8 mouse cellular contexts compared by ENCODE assay signal in the genomic region with DNA sequence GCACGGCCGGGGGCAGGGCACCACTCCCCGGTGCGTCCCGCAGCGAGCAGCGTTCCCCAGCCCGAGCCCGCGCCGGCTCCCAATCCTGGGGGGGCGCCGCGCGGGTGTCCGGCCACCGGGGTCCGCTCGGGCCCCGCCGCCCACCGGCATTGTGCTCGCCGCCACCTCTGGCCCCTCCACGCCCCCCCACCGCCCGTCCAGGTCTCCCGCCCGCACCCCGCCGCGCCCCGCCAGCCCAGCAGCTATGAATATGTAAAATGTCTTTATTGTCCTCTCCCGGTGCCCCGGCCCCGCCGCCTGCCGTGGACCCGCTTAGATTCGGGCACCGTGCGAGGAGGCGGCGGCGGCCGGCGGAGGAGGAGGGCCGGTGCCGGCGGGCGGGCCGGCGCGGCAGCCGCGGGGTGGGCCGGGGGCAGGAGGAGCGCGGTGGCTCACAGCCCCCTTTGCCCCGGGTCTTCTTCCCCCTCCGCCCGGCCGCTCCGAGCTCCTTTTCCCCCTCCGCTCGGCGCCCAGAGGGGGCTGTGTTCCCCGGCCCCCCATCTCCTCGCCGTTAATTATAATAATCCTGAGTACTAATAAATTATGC. TPM values are rescaled to one million over a fixed set of nuclear protein-coding genes. Genes with fewer than 3 reads are reported as not detected.
DNase-seq lines count a peak whose midpoint lies in the region; ATAC-seq and TF ChIP-seq lines count a peak whose summit lies in the region.

No protein-coding gene starts in this region.

- peaks cover 3 to 28% of the 10 kb centered on the region in 2 experiments; a peak in 3 of 4 replicates for H3K4me1 ChIP-seq in heart, embryonic 14.5 days (ENCODE audit: control insufficient read depth in 2 of 2, insufficient read depth in 2 of 2, low read length in 2 of 2)
- peaks cover 12% of the 10 kb centered on the region; the same call in 1 of the 2 replicates for H3K4me1 ChIP-seq in embryonic facial prominence, embryonic 12.5 days
- H3K4me1 ChIP-seq in intestine, embryonic 15.5 days (replicated peaks) = no peaks in the 10 kb centered on the region; the same call in 1 of the 2 replicates
- H3K4me1 ChIP-seq in lung, embryonic 16.5 days (replicated peaks; ENCODE audit: control insufficient read depth, insufficient read depth, low read length) = peaks cover 9% of the 10 kb centered on the region; the same call in 1 of the 2 replicates
- 0 out of 2 replicates have a peak, but pooled peaks cover 2% of the 10 kb centered on the region for H3K4me1 ChIP-seq in small intestine, adult 2 months (ENCODE audit: control insufficient read depth, insufficient read depth, insufficient read length, low read length)

- no peak for TF ChIP-seq POLR2A in small intestine, adult 2 months (IDR thresholded peaks at IDR 0.05; ENCODE audit: low read depth, low read length)

- no peak for DNase-seq in heart, postnatal 4 days
- peak; percentile 38 for DNase-seq in ES-CJ7 (ENCODE audit: low read depth, low spot score)
- DNase-seq in retina, embryonic 14.5 days (ENCODE audit: low spot score) = no peak

- no peak for TF ChIP-seq CTCF in small intestine, adult 2 months (IDR thresholded peaks at IDR 0.05; ENCODE audit: extremely low read depth, insufficient read length, insufficient replicate concordance, low read depth, low read length)

- WGBS in heart, embryonic 14.5 days = under 1% methylated on average over 53 of the region's 70 CpGs
- WGBS in embryonic facial prominence, embryonic 12.5 days = 1% methylated on average over 50 of the region's 70 CpGs
- under 1% methylated on average over 46 of the region's 70 CpGs for WGBS in intestine, embryonic 15.5 days
- WGBS in lung, embryonic 16.5 days = 0% methylated on average over 15 of the region's 70 CpGs
- WGBS in small intestine, adult 2 months = under 1% methylated on average over 65 of the region's 70 CpGs

- H3K4me2 ChIP-seq in heart, embryonic 14.5 days (ENCODE audit: low read length) = peak overlapping the region; percentile 94
- peak overlapping the region; percentile 89 for H3K4me2 ChIP-seq in embryonic facial prominence, embryonic 12.5 days (replicated peaks)
- H3K4me2 ChIP-seq in intestine, embryonic 15.5 days (replicated peaks) = peak overlapping the region; percentile 90
- H3K4me2 ChIP-seq in lung, embryonic 16.5 days (ENCODE audit: low read depth, low read length) = peak overlapping the region; percentile 95

- H3K36me3 ChIP-seq in heart, embryonic 14.5 days (ENCODE audit: control insufficient read depth, insufficient read depth, low read length) = no peaks in the 10 kb centered on the region
- no peaks in the 10 kb centered on the region for H3K36me3 ChIP-seq in embryonic facial prominence, embryonic 12.5 days
- H3K36me3 ChIP-seq in intestine, embryonic 15.5 days = no peaks in the 10 kb centered on the region
- no peaks in the 10 kb centered on the region for H3K36me3 ChIP-seq in lung, embryonic 16.5 days (ENCODE audit: control insufficient read depth, insufficient read depth, low read length)
- H3K36me3 ChIP-seq in small intestine, adult 2 months (ENCODE audit: control insufficient read depth, insufficient read depth, low read length) = no peaks in the 10 kb centered on the region

- peak overlapping the region; percentile 97 for H3K9ac ChIP-seq in heart, embryonic 14.5 days (ENCODE audit: low read length)
- peak overlapping the region; percentile 98 for H3K9ac ChIP-seq in embryonic facial prominence, embryonic 12.5 days
- peak overlapping the region; percentile 94 for H3K9ac ChIP-seq in intestine, embryonic 15.5 days
- H3K9ac ChIP-seq in lung, embryonic 16.5 days (ENCODE audit: low read length) = peak overlapping the region; percentile 96

- peak overlapping the region; percentile 72 to 87 for H3K4me3 ChIP-seq in heart, embryonic 14.5 days (ENCODE audit: control insufficient read depth in 1 of 2, insufficient read depth in 1 of 2, low read depth in 1 of 2, low read length in 2 of 2)
- peak overlapping the region; percentile 97 for H3K4me3 ChIP-seq in embryonic facial prominence, embryonic 12.5 days
- H3K4me3 ChIP-seq in intestine, embryonic 15.5 days (replicated peaks) = peak overlapping the region; percentile 93
- H3K4me3 ChIP-seq in lung, embryonic 16.5 days (ENCODE audit: low read length) = peak overlapping the region; percentile 98
- H3K4me3 ChIP-seq in small intestine, adult 2 months (ENCODE audit: low read depth, low read length) = peak overlapping the region; percentile 92

- ATAC-seq in heart, embryonic 14.5 days (ENCODE audit: insufficient number of reproducible peaks, insufficient read depth, low FRiP score, low read depth) = peak; percentile 29
- ATAC-seq in embryonic facial prominence, embryonic 12.5 days (ENCODE audit: insufficient number of reproducible peaks, insufficient read depth, low FRiP score, low TSS enrichment) = peak; percentile 58
- peak; percentile 53 for ATAC-seq in intestine, embryonic 15.5 days
- peak; percentile 27 for ATAC-seq in lung, embryonic 16.5 days (ENCODE audit: low read depth)

- peak overlapping the region; percentile 80 to 91 for H3K27ac ChIP-seq in heart, embryonic 14.5 days (replicated peaks in 1 of 2; ENCODE audit: control insufficient read depth in 1 of 2, insufficient read depth in 1 of 2, low read depth in 2 of 2, low read length in 2 of 2)
- peak overlapping the region; percentile 95 for H3K27ac ChIP-seq in embryonic facial prominence, embryonic 12.5 days
- H3K27ac ChIP-seq in intestine, embryonic 15.5 days = peak overlapping the region; percentile 93
- peak overlapping the region; percentile 90 for H3K27ac ChIP-seq in lung, embryonic 16.5 days (ENCODE audit: low read length)
- H3K27ac ChIP-seq in small intestine, adult 2 months (ENCODE audit: insufficient read depth, low read depth, low read length) = peak overlapping the region; percentile 87

- no peaks in the 10 kb centered on the region for H3K27me3 ChIP-seq in heart, embryonic 14.5 days (ENCODE audit: control insufficient read depth, insufficient read depth, low read length)
- H3K27me3 ChIP-seq in embryonic facial prominence, embryonic 12.5 days = no peaks in the 10 kb centered on the region
- no peaks in the 10 kb centered on the region for H3K27me3 ChIP-seq in intestine, embryonic 15.5 days (replicated peaks)
- H3K27me3 ChIP-seq in lung, embryonic 16.5 days (ENCODE audit: control insufficient read depth, insufficient read depth, low read depth, low read length) = no peaks in the 10 kb centered on the region
- no peaks in the 10 kb centered on the region for H3K27me3 ChIP-seq in small intestine, adult 2 months (ENCODE audit: control insufficient read depth, insufficient read depth, low read length)

- H3K9me3 ChIP-seq in heart, embryonic 14.5 days (ENCODE audit: control insufficient read depth, low read length) = no peaks in the 10 kb centered on the region
- no peaks in the 10 kb centered on the region for H3K9me3 ChIP-seq in embryonic facial prominence, embryonic 12.5 days
- no peaks in the 10 kb centered on the region for H3K9me3 ChIP-seq in intestine, embryonic 15.5 days
- H3K9me3 ChIP-seq in lung, embryonic 16.5 days (ENCODE audit: control insufficient read depth, low read length) = no peaks in the 10 kb centered on the region

RNA-seq across cellular contexts. Expression of a gene that starts 0.5 kb away (rescaled TPM):
- polyA plus RNA-seq in heart, embryonic 14.5 days (2014; fragmentation: Nextera tagmentation; extraction: Ambion mirVana) = 10.6 and 12.1 TPM in 2 replicates
- total RNA-seq in heart, postnatal 4 days (2021) = 10 to 100 TPM; 15.0 to 18.4 TPM
- polyA plus RNA-seq in embryonic facial prominence, embryonic 12.5 days (2016; fragmentation: Nextera tagmentation; extraction: Ambion mirVana) = 15.5 and 17.0 TPM in 2 replicates
- 10.0 and 10.1 TPM in 2 replicates for polyA plus RNA-seq in intestine, embryonic 15.5 days (2015; fragmentation: Nextera tagmentation; extraction: Ambion mirVana)
- polyA plus RNA-seq in lung, embryonic 16.5 days (2015; fragmentation: Nextera tagmentation; extraction: Ambion mirVana) = 12.6 and 16.3 TPM in 2 replicates
- polyA plus RNA-seq in small intestine, adult 2 months (2012; rRNA removed) = 8.0 and 17.6 TPM in 2 replicates
